10 mouse cellular contexts compared by ENCODE assay signal in genomic region chr6:72828857-72829256, GRCm38 (mm10). TPM values are rescaled to one million over a fixed set of nuclear protein-coding genes. Genes with fewer than 3 reads are reported as not detected.
DNase-seq lines count a peak whose midpoint lies in the region; ATAC-seq and TF ChIP-seq lines count a peak whose summit lies in the region.
"Had no signal": no experiment of that assay in that cellular context is flagged by ENCODE, and none has a peak within 500 bp of the region (broad histone marks: within the 10 kb centered on the region; RNA-seq: fewer than 3 reads in every experiment).

No protein-coding gene starts in this region.

- peaks cover 49% of the 10 kb centered on the region for H3K4me1 ChIP-seq in E14TG2a.4 (replicated peaks; ENCODE audit: low read depth, low read length)
- peaks cover 8% of the 10 kb centered on the region for H3K4me1 ChIP-seq in liver, embryonic 13.5 days (replicated peaks)

- peaks cover 10% of the 10 kb centered on the region for H3K27me3 ChIP-seq in E14TG2a.4 (ENCODE audit: insufficient read depth, low read length)
- peaks cover 16% of the 10 kb centered on the region for H3K27me3 ChIP-seq in liver, embryonic 13.5 days
- H3K27me3 ChIP-seq: heart, embryonic 15.5 days had no signal

- no peak overlapping the region for H3K27ac ChIP-seq in layer of hippocampus, adult 2 months
- no peak overlapping the region for H3K27ac ChIP-seq in liver, embryonic 13.5 days
- H3K27ac ChIP-seq: heart, embryonic 15.5 days; limb, embryonic 13.5 days had no signal

- H3K36me3 ChIP-seq in E14TG2a.4 (ENCODE audit: insufficient read depth, low read length), result no peaks in the 10 kb centered on the region
- no peaks in the 10 kb centered on the region for H3K36me3 ChIP-seq in liver, embryonic 13.5 days
- H3K36me3 ChIP-seq: heart, embryonic 15.5 days; limb, embryonic 13.5 days had no signal

- no peak overlapping the region for H3K4me3 ChIP-seq in layer of hippocampus, adult 2 months
- peak overlapping the region; percentile 48; the same call in 1 of the 2 replicates for H3K4me3 ChIP-seq in E14TG2a.4 (replicated peaks; ENCODE audit: low read length)
- no peak overlapping the region for H3K4me3 ChIP-seq in liver, embryonic 13.5 days (replicated peaks)
- H3K4me3 ChIP-seq: heart, embryonic 15.5 days; limb, embryonic 13.5 days had no signal

- no peak for DNase-seq in layer of hippocampus, adult 2 months (ENCODE audit: low spot score in 2 of 2)
- no peak for DNase-seq in layer of hippocampus, adult 18-20 months (ENCODE audit: low spot score in 2 of 2)
- peak; percentile 81 for DNase-seq in WW6 (ENCODE audit: low read depth, low spot score)
- DNase-seq in liver, embryonic 13.5 days, result peak; percentile 15
- no peak for DNase-seq in adipocyte (ENCODE audit: low spot score)
- no peak for DNase-seq in adrenal gland, postnatal 4 days (ENCODE audit: low spot score in 2 of 2)
- DNase-seq in T-cell, adult 2 months (ENCODE audit: low spot score), result no peak

- 73% methylated on average over 3 of the region's 3 CpGs for WGBS in liver, embryonic 13.5 days (ENCODE audit: insufficient replicate concordance)

- no peak for ATAC-seq in liver, embryonic 13.5 days (ENCODE audit: low read depth)

- H3K4me2 ChIP-seq in liver, embryonic 13.5 days, result no peak overlapping the region

- peak; percentile 63 for TF ChIP-seq CTCF in layer of hippocampus, adult 2 months (conservative IDR thresholded peaks at IDR 0.05)
- TF ChIP-seq CTCF in E14TG2a.4 (conservative IDR thresholded peaks at IDR 0.05; ENCODE audit: low read length), result peak; percentile 89

- no peak overlapping the region for H3K9ac ChIP-seq in liver, embryonic 13.5 days
- H3K9ac ChIP-seq: heart, embryonic 15.5 days; limb, embryonic 13.5 days had no signal

- H3K9me3 ChIP-seq in E14TG2a.4 (ENCODE audit: low read length), result no peaks in the 10 kb centered on the region
- no peaks in the 10 kb centered on the region for H3K9me3 ChIP-seq in liver, embryonic 13.5 days (replicated peaks)
- H3K9me3 ChIP-seq: heart, embryonic 15.5 days; limb, embryonic 13.5 days had no signal

RNA-seq across cellular contexts. Expression of gene Tcf7l1, which starts 39.8 kb away (rescaled TPM):
- 1 to 10 TPM; 3.6 to 3.8 TPM for total RNA-seq in layer of hippocampus, adult 2 months (2021)
- total RNA-seq in layer of hippocampus, adult 18-20 months (2021), result 1 to 10 TPM; 3.2 to 3.5 TPM
- 3.3 and 4.0 TPM in 2 replicates for polyA plus RNA-seq in liver, embryonic 13.5 days (2015; fragmentation: Nextera tagmentation; extraction: Ambion mirVana)
- 10 to 100 TPM; 29.8 to 31.1 TPM for total RNA-seq in adrenal gland, postnatal 4 days (2021)

Comparison
In these comparisons a context has a peak if more than half of its experiments do, and no peak if none do; other contexts are left out.
1. DNase-seq: peak in WW6 (single experiment) and liver, embryonic 13.5 days (single experiment); none in layer of hippocampus, adult 2 months (0 of 2), layer of hippocampus, adult 18-20 months (0 of 2), adipocyte (single experiment), adrenal gland, postnatal 4 days (0 of 2) and T-cell, adult 2 months (single experiment).
2. RNA of gene Tcf7l1, which starts 39.8 kb away (total RNA-seq): 29.8 to 31.1 TPM in adrenal gland, postnatal 4 days; 3.6 to 3.8 TPM in layer of hippocampus, adult 2 months and 3.2 to 3.5 TPM in layer of hippocampus, adult 18-20 months; every median in the first group is over 4 times any median in the second.